Mouse (Mus musculus) cortical plate, adult 2 months (tissue): ENCODE data around the gene Defa2. TPM values are rescaled to one million over a fixed set of nuclear protein-coding genes. Genes with fewer than 3 reads are reported as not detected.
"Not testable (repeated sequence)": the region's sequence is repeated elsewhere in the genome, so short reads cannot be mapped to it uniquely, and the experiment has no call there.

ENCODE experiments used
- H3K27ac ChIP-seq: fragments of 200-500 bp; 2 replicates; pipeline ENCODE4 v1.5.1; 2012; ENCODE audit warnings: low read length, control low read depth, inconsistent platforms; ENCODE audit not compliant: insufficient read depth
- H3K4me1 ChIP-seq: fragments of 200-500 bp; 2 replicates; pipeline ENCODE4 v1.6.1; 2011; ENCODE audit warnings: low read length; ENCODE audit not compliant: control insufficient read depth, insufficient read depth
- H3K4me3 ChIP-seq: fragments of 200-500 bp; 2 replicates; pipeline ENCODE4 v1.5.1; 2011; ENCODE audit warnings: mild to moderate bottlenecking, low read length, control low read depth; ENCODE audit not compliant: insufficient read depth
- polyA plus RNA-seq: library from polyadenylated mRNA; depleted of rRNA; stranded (reverse); fragments of >200 nt; gene quantifications from 2 replicates; pipeline ENCODE4 v1.2.3, GENCODE M21; 2012; rRNA removed

Gene Defa2
- polyA plus RNA-seq: not detected in 2 replicates

GRCm38 (mm10) chr8:21378215-21378614, at the start of gene Defa2:
Defa2 (plus strand) TSS chr8:21378515.
- not testable (repeated sequence) for H3K27ac ChIP-seq, H3K4me1 ChIP-seq, H3K4me3 ChIP-seq

GRCm38 (mm10) chr8:21391511-21391910, 13.2 kb downstream of the Defa2 start, which contains the start of gene Defa33:
Defa33 (plus strand) TSS chr8:21391811.
- H3K4me1 ChIP-seq, H3K4me3 ChIP-seq, H3K27ac ChIP-seq: not testable (repeated sequence)

DNA sequence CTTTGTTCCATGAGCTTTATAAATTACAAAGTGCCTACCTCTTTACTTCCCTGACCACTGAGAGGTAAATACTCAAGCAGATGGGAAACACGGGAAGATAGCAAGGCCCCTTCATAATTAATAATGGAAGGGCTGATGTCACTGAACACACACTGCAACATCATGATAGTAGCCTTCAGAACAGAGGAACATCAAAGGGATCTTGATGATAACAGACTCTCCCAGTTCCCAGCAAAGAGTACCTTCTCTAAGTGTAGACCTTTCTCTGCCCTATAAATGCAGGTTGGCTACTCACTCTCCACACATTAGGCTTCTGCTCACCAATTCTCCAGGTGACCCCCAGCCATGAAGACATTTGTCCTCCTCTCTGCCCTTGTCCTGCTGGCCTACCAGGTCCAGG, 48.8 kb downstream of the Defa2 start, which contains the start of gene Defa36:
Defa36 (plus strand) TSS at position 301 of the 400 bp plus-strand sequence.
- H3K4me1 ChIP-seq, H3K4me3 ChIP-seq, H3K27ac ChIP-seq: not testable (repeated sequence)

Other genes starting within 250 kb of the Defa2 start
- gene Defa30, start 243.9 kb upstream of the Defa2 start, polyA plus RNA-seq: not detected in 2 replicates
- not detected in 2 replicates for gene Defa22, start 216.2 kb upstream of the Defa2 start, polyA plus RNA-seq
- not detected in 2 replicates for gene Defa31, start 186.9 kb upstream of the Defa2 start, polyA plus RNA-seq
- gene Gm15293, start 177.0 kb upstream of the Defa2 start, polyA plus RNA-seq: not detected in 2 replicates
- gene Gm15292, start 128.8 kb upstream of the Defa2 start, polyA plus RNA-seq: not detected in 2 replicates
- gene Defa27, start 63.0 kb upstream of the Defa2 start, polyA plus RNA-seq: not detected in 2 replicates
- not detected in 2 replicates for gene Defa29, start 51.5 kb upstream of the Defa2 start, polyA plus RNA-seq
- gene Defa33, start 13.3 kb downstream of the Defa2 start, polyA plus RNA-seq: not detected in 2 replicates
- gene Defa36, start 48.9 kb downstream of the Defa2 start, polyA plus RNA-seq: not detected in 2 replicates
- gene Gm7849, start 78.0 kb downstream of the Defa2 start, polyA plus RNA-seq: not detected in 2 replicates
- gene Defa20, start 130.7 kb downstream of the Defa2 start, polyA plus RNA-seq: not detected in 2 replicates
- not detected in 2 replicates for gene Defa32, start 150.5 kb downstream of the Defa2 start, polyA plus RNA-seq
- gene Defa37, start 186.9 kb downstream of the Defa2 start, polyA plus RNA-seq: not detected in 2 replicates
- not detected in 2 replicates for gene Defa28, start 204.5 kb downstream of the Defa2 start, polyA plus RNA-seq
- gene Gm7861, start 216.0 kb downstream of the Defa2 start, polyA plus RNA-seq: not detected in 2 replicates
- gene Defa26, start 239.7 kb downstream of the Defa2 start, polyA plus RNA-seq: not detected in 2 replicates